Mouse (Mus musculus): Measurements from ENCODE around the gene Eif2b2. TPM values are rescaled to one million over a fixed set of nuclear protein-coding genes. Genes with fewer than 3 reads are reported as not detected.
A peak's percentile ranks its signal among the peaks of the same experiment; 100 is the strongest.

The Eif2b2 gene
- polyA plus RNA-seq, 1 experiment from 2014 or later, result 72.9 TPM

- ATAC-seq (ENCODE audit: insufficient read depth, low FRiP score), result no peak
- peak within 1 kb of the TSS; percentile 69 for H3K9ac ChIP-seq (ENCODE audit: low read length)
- H3K9me3 ChIP-seq (replicated peaks; ENCODE audit: control insufficient read depth, low read length), result no peaks in the 10 kb centered on the region
- peak within 1 kb of the TSS; percentile 46 for H3K4me3 ChIP-seq (replicated peaks; ENCODE audit: low read length)
- WGBS, result 74% methylated on average over 10 of the region's 10 CpGs
- H3K36me3 ChIP-seq (ENCODE audit: control insufficient read depth, insufficient read depth, low read length), result no peaks in the 10 kb centered on the region
- peaks cover 45% of the 10 kb centered on the region for H3K4me1 ChIP-seq (ENCODE audit: control insufficient read depth, insufficient read depth, low read length)
- no peaks in the 10 kb centered on the region for H3K27me3 ChIP-seq (ENCODE audit: control insufficient read depth, insufficient read depth, low read length)
- H3K4me2 ChIP-seq (ENCODE audit: low read depth, low read length), result peak within 1 kb of the TSS; percentile 85
- no peak within 1 kb of the TSS for H3K27ac ChIP-seq (ENCODE audit: low read length)
Measured at GRCm38 (mm10) chr12:85177740-85178239, 41.5 kb upstream of the Eif2b2 start, which contains the start of gene Pgf. Gene Pgf (minus strand): TSS chr12:85177790.

DNA sequence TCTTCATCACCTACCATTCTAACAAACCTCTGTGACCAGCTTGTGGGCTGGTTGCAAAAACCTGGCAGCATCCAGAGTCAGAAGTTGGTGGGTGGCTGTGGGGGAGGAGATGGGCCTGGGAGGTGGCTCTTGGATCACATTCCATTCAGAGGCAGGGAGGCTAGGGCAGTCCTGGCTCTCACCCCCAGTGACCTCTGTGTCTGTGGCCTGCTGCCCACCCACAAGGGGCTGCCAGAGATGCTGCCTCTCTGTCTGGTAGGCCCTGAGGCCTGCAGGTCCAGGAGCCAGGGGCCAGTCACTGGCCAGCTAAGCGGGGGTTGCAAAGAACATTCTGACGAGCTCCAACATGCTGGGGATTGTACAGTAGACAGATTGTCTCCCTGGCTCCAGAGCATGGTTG, 41.0 kb upstream of the Eif2b2 start:
- 76% methylated on average over 2 of the region's 2 CpGs for WGBS

GRCm38 (mm10) chr12:85181475-85182344, 37.6 kb upstream of the Eif2b2 start:
- Histone ChIP-seq H3K4me2 (ENCODE audit: low read depth, low read length) (0 out of 2 replicates have a peak overlapping the region, but pooled peaks have one; percentile 2), H3K4me1 (ENCODE audit: control insufficient read depth, insufficient read depth, low read length) (peaks cover 24% of the 10 kb centered on the region), H3K9ac (ENCODE audit: low read length) (0 out of 2 replicates have a peak overlapping the region, but pooled peaks have one; percentile 22), H3K4me3 (replicated peaks; ENCODE audit: low read length) (no peak overlapping the region), H3K27ac (ENCODE audit: low read length) (no peak overlapping the region), H3K27me3 (ENCODE audit: control insufficient read depth, insufficient read depth, low read length) (no peaks in the 10 kb centered on the region), H3K36me3 (ENCODE audit: control insufficient read depth, insufficient read depth, low read length) (no peaks in the 10 kb centered on the region), H3K9me3 (replicated peaks; ENCODE audit: control insufficient read depth, low read length) (no peaks in the 10 kb centered on the region)
- ATAC-seq (ENCODE audit: insufficient read depth, low FRiP score), result no peak
- 17% methylated on average over 17 of the region's 17 CpGs for WGBS

More for the DNA sequence above, 41.0 kb upstream of the Eif2b2 start:
- H3K27me3 ChIP-seq (ENCODE audit: control insufficient read depth, insufficient read depth, low read length), result no peaks in the 10 kb centered on the region
- no peak overlapping the region for H3K4me3 ChIP-seq (replicated peaks; ENCODE audit: low read length)
- H3K36me3 ChIP-seq (ENCODE audit: control insufficient read depth, insufficient read depth, low read length), result no peaks in the 10 kb centered on the region
- no peak overlapping the region for H3K9ac ChIP-seq (ENCODE audit: low read length)
- ATAC-seq (ENCODE audit: insufficient read depth, low FRiP score), result no peak
- H3K9me3 ChIP-seq (replicated peaks; ENCODE audit: control insufficient read depth, low read length), result no peaks in the 10 kb centered on the region
- H3K4me2 ChIP-seq (ENCODE audit: low read depth, low read length), result no peak overlapping the region
- no peak overlapping the region for H3K27ac ChIP-seq (ENCODE audit: low read length)
- peaks cover 44% of the 10 kb centered on the region for H3K4me1 ChIP-seq (ENCODE audit: control insufficient read depth, insufficient read depth, low read length)

DNA sequence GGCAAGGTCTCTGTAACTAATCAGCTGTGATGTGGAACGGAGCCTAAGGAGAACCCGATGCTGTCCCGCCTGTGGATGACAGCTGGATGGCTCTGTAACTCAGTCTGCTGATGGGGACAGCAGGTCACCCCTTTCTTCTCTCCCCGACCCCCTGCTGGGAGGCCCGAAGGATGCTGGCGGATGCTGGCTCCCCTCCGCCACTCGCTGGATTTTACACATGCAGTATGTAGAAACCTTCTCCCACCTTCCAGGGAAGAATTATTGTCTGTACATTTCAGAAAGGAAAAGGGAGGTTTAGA, 37.0 kb upstream of the Eif2b2 start:
- Histone ChIP-seq H3K9me3 (replicated peaks; ENCODE audit: control insufficient read depth, low read length) (no peaks in the 10 kb centered on the region), H3K27ac (ENCODE audit: low read length) (no peak overlapping the region), H3K27me3 (ENCODE audit: control insufficient read depth, insufficient read depth, low read length) (no peaks in the 10 kb centered on the region), H3K4me1 (ENCODE audit: control insufficient read depth, insufficient read depth, low read length) (peaks cover 21% of the 10 kb centered on the region), H3K36me3 (ENCODE audit: control insufficient read depth, insufficient read depth, low read length) (no peaks in the 10 kb centered on the region), H3K4me3 (replicated peaks; ENCODE audit: low read length) (no peak overlapping the region), H3K4me2 (ENCODE audit: low read depth, low read length) (0 out of 2 replicates have a peak overlapping the region, but pooled peaks have one; percentile 2), H3K9ac (ENCODE audit: low read length) (no peak overlapping the region)
- WGBS, result 24% methylated on average over 8 of the region's 8 CpGs
- ATAC-seq (ENCODE audit: insufficient read depth, low FRiP score), result no peak

DNA sequence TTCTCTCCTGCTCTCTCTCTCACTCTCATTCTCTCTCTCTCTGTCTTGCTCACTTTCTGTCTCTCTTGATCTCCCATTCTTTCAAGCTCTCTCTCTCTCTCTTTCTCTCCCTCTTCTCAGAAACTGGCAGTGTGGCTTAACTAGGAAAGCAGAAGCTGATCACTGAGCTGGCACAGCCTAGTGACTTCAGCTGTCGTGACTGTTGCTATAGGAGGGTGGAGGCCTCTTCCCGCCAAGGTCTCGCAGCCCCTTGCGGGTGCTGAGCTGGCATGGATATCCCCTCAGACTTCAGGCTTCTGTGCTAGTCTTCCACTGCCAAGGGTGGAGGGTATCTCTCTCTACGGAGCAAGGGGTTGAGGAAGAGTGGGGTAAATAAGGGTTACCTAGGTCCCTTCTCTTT, 36.4 kb upstream of the Eif2b2 start:
- H3K27me3 ChIP-seq (ENCODE audit: control insufficient read depth, insufficient read depth, low read length), result no peaks in the 10 kb centered on the region
- H3K9ac ChIP-seq (ENCODE audit: low read length), result no peak overlapping the region
- H3K4me1 ChIP-seq (ENCODE audit: control insufficient read depth, insufficient read depth, low read length), result peaks cover 16% of the 10 kb centered on the region
- 75% methylated on average over 5 of the region's 5 CpGs for WGBS
- no peaks in the 10 kb centered on the region for H3K9me3 ChIP-seq (replicated peaks; ENCODE audit: control insufficient read depth, low read length)
- H3K36me3 ChIP-seq (ENCODE audit: control insufficient read depth, insufficient read depth, low read length), result no peaks in the 10 kb centered on the region
- no peak overlapping the region for H3K27ac ChIP-seq (ENCODE audit: low read length)
- no peak overlapping the region for H3K4me3 ChIP-seq (replicated peaks; ENCODE audit: low read length)
- ATAC-seq (ENCODE audit: insufficient read depth, low FRiP score), result no peak
- H3K4me2 ChIP-seq (ENCODE audit: low read depth, low read length), result no peak overlapping the region

DNA sequence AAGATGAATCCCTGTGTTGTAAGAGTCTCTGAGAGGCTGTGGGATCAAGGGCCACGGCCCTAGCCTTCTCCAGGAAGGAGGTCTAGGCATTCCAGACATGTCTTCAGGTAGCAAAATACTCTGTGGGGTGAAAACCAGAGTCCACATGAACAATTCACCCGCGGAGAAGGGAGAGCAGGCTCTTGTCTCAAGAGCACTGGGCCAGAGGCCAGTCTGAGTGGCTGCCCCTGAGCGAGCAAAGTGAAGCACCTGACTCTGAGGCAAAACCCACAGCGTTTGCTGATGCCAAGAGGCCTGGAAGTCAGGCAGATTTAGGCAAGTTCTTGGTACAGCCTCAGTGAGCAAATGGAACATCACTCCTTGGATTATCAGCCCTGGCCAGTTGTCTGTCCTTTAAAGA, 35.2 kb upstream of the Eif2b2 start:
- H3K4me2 ChIP-seq (ENCODE audit: low read depth, low read length), result no peak overlapping the region
- H3K4me3 ChIP-seq (replicated peaks; ENCODE audit: low read length), result no peak overlapping the region
- no peak overlapping the region for H3K27ac ChIP-seq (ENCODE audit: low read length)
- no peaks in the 10 kb centered on the region for H3K36me3 ChIP-seq (ENCODE audit: control insufficient read depth, insufficient read depth, low read length)
- ATAC-seq (ENCODE audit: insufficient read depth, low FRiP score), result no peak
- H3K9ac ChIP-seq (ENCODE audit: low read length), result no peak overlapping the region
- no peaks in the 10 kb centered on the region for H3K27me3 ChIP-seq (ENCODE audit: control insufficient read depth, insufficient read depth, low read length)
- WGBS, result 61% methylated on average over 5 of the region's 5 CpGs
- H3K4me1 ChIP-seq (ENCODE audit: control insufficient read depth, insufficient read depth, low read length), result peaks cover 16% of the 10 kb centered on the region
- no peaks in the 10 kb centered on the region for H3K9me3 ChIP-seq (replicated peaks; ENCODE audit: control insufficient read depth, low read length)

DNA sequence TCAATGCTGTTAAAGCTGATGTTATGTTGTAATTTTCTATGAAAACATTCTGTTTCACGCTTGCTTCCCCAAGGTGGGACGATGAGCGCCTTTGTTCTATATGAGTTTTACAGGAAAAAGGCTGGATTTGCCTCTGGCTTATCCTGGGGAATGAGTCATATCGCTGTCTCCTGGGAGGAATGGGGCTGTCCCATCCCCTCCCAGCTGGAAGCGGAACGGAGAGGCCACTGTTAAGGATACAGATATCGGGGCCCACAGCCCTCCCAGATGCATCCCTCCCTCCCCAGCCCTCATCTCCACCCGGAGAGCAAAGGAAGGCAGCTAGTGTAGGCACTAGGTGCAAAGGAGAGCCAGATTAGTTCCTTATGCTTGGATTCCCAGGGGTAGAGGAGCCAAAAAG, 33.5 kb upstream of the Eif2b2 start:
- Histone ChIP-seq H3K9ac (ENCODE audit: low read length) (peak overlapping the region; percentile 39; the same call in 1 of the 2 replicates), H3K4me1 (ENCODE audit: control insufficient read depth, insufficient read depth, low read length) (peaks cover 16% of the 10 kb centered on the region), H3K27ac (ENCODE audit: low read length) (peak overlapping the region; percentile 68), H3K4me3 (replicated peaks; ENCODE audit: low read length) (no peak overlapping the region), H3K27me3 (ENCODE audit: control insufficient read depth, insufficient read depth, low read length) (no peaks in the 10 kb centered on the region), H3K36me3 (ENCODE audit: control insufficient read depth, insufficient read depth, low read length) (no peaks in the 10 kb centered on the region), H3K9me3 (replicated peaks; ENCODE audit: control insufficient read depth, low read length) (no peaks in the 10 kb centered on the region), H3K4me2 (ENCODE audit: low read depth, low read length) (no peak overlapping the region)
- WGBS, result 44% methylated on average over 8 of the region's 8 CpGs
- peak; percentile 59; the same call in 1 of the 2 replicates for ATAC-seq (ENCODE audit: insufficient read depth, low FRiP score)

- peaks cover 16% of the 10 kb centered on the region for H3K4me1 ChIP-seq (ENCODE audit: control insufficient read depth, insufficient read depth, low read length)
- peak overlapping the region; percentile 68 for H3K27ac ChIP-seq (ENCODE audit: low read length)
- no peak for ATAC-seq (ENCODE audit: insufficient read depth, low FRiP score)
- no peaks in the 10 kb centered on the region for H3K27me3 ChIP-seq (ENCODE audit: control insufficient read depth, insufficient read depth, low read length)
- H3K4me2 ChIP-seq (ENCODE audit: low read depth, low read length), result no peak overlapping the region
- peak overlapping the region; percentile 39; the same call in 1 of the 2 replicates for H3K9ac ChIP-seq (ENCODE audit: low read length)
- 60% methylated on average over 7 of the region's 7 CpGs for WGBS
- no peaks in the 10 kb centered on the region for H3K9me3 ChIP-seq (replicated peaks; ENCODE audit: control insufficient read depth, low read length)
- no peak overlapping the region for H3K4me3 ChIP-seq (replicated peaks; ENCODE audit: low read length)
- no peaks in the 10 kb centered on the region for H3K36me3 ChIP-seq (ENCODE audit: control insufficient read depth, insufficient read depth, low read length)
Measured at GRCm38 (mm10) chr12:85186361-85186760, 32.9 kb upstream of the Eif2b2 start.

DNA sequence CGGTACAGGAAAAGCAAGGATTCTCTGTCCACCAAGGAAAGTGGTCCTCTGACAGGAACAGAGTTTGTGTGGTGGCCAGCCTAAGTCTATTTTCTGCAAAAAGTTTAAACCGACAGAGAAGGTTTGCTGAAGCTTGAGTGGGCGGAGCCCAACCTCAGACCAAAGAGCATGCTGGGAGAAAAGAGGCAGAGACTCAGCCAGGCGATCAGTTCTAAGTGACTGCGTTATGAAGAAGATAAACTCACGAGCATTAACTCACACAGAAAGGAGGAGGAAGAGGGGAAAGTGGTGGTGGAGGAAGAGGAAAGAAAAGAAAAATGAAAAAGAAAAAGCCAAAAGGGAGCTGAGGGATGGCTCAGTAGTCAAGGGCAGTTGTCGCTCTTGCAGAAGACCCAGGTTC, 29.0 kb upstream of the Eif2b2 start:
- 75% methylated on average over 7 of the region's 7 CpGs for WGBS
- Histone ChIP-seq H3K9me3 (replicated peaks; ENCODE audit: control insufficient read depth, low read length) (no peaks in the 10 kb centered on the region), H3K36me3 (ENCODE audit: control insufficient read depth, insufficient read depth, low read length) (no peaks in the 10 kb centered on the region), H3K4me3 (replicated peaks; ENCODE audit: low read length) (no peak overlapping the region), H3K4me1 (ENCODE audit: control insufficient read depth, insufficient read depth, low read length) (peaks cover 35% of the 10 kb centered on the region), H3K9ac (ENCODE audit: low read length) (no peak overlapping the region), H3K4me2 (ENCODE audit: low read depth, low read length) (no peak overlapping the region), H3K27me3 (ENCODE audit: control insufficient read depth, insufficient read depth, low read length) (no peaks in the 10 kb centered on the region), H3K27ac (ENCODE audit: low read length) (no peak overlapping the region)
- no peak for ATAC-seq (ENCODE audit: insufficient read depth, low FRiP score)

Data from stomach, embryonic 16.5 days (tissue).